Mouse (Mus musculus): ENCODE measurements around the gene Dmgdh.

DNA sequence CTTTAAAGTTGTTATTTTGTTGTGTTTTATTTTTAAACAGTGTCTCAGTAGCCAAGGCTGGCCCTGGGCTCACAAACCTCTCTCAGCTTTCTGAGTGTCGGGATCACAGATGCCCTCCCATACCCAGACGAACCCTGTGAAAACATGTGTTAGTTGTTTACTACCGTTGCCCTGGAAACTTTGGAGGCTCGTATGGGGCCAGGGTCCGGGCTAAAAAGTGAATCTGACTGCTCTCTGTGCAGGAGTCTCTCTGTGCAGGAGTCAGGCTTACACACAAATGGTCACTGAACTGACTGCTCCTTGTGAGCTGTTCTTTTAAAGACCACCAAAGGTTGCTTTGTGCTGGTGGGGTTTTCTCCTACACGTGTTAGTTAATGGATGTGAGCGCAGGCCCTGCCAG is 42.9 kb downstream of the Dmgdh start:
- TF ChIP-seq CTCF (IDR thresholded peaks at IDR 0.05; ENCODE audit: borderline replicate concordance, insufficient read depth, low read length), result no peak
- no peak for TF ChIP-seq POLR2A (IDR thresholded peaks at IDR 0.05; ENCODE audit: low read depth, low read length)

All from embryonic fibroblast, embryonic 13.5 days (primary cell).